19 mouse cellular contexts compared by ENCODE assay signal in genomic region chr5:148674281-148674680, GRCm38 (mm10).
DNase-seq lines count a peak whose midpoint lies in the region; ATAC-seq and TF ChIP-seq lines count a peak whose summit lies in the region.
"Had no signal": no experiment of that assay in that cellular context is flagged by ENCODE, and none has a peak within 500 bp of the region (broad histone marks: within the 10 kb centered on the region; RNA-seq: fewer than 3 reads in every experiment).

No protein-coding gene starts in this region.

- no peak for TF ChIP-seq CTCF in liver, postnatal 0 days (IDR thresholded peaks at IDR 0.05; ENCODE audit: low read depth)
- no peak for TF ChIP-seq CTCF in kidney, adult 2 months (conservative IDR thresholded peaks at IDR 0.05; ENCODE audit: insufficient read depth, insufficient read length, low read depth, low read length)
- TF ChIP-seq CTCF in hindbrain, postnatal 0 days (IDR thresholded peaks at IDR 0.05; ENCODE audit: low read depth) = no peak

- no peak for TF ChIP-seq POLR2A in kidney, adult 2 months (IDR thresholded peaks at IDR 0.05; ENCODE audit: low read depth, low read length)

- no peaks in the 10 kb centered on the region for H3K9me3 ChIP-seq in liver, postnatal 0 days (ENCODE audit: low read length)
- no peaks in the 10 kb centered on the region for H3K9me3 ChIP-seq in hindbrain, postnatal 0 days (ENCODE audit: low read length)
- H3K9me3 ChIP-seq: midbrain, embryonic 15.5 days; neural tube, embryonic 13.5 days had no signal

- no peaks in the 10 kb centered on the region for H3K27me3 ChIP-seq in liver, postnatal 0 days (ENCODE audit: insufficient read depth, low read length)
- no peaks in the 10 kb centered on the region for H3K27me3 ChIP-seq in kidney, adult 2 months (replicated peaks; ENCODE audit: control insufficient read depth, insufficient read depth, low read length)
- H3K27me3 ChIP-seq in hindbrain, postnatal 0 days (ENCODE audit: insufficient read depth, low read length) = no peaks in the 10 kb centered on the region
- H3K27me3 ChIP-seq: CH12.LX; embryonic facial prominence, embryonic 12.5 days; midbrain, embryonic 15.5 days; neural tube, embryonic 13.5 days had no signal

- H3K27ac ChIP-seq in liver, postnatal 0 days (ENCODE audit: low read depth) = peak overlapping the region; percentile 74
- H3K27ac ChIP-seq in kidney, adult 2 months (ENCODE audit: insufficient read depth, low read depth, low read length) = no peak overlapping the region
- no peak overlapping the region for H3K27ac ChIP-seq in hindbrain, postnatal 0 days
- H3K27ac ChIP-seq: embryonic facial prominence, embryonic 12.5 days; heart, embryonic 10.5 days; midbrain, embryonic 15.5 days; neural tube, embryonic 13.5 days had no signal

- DNase-seq in CD4-positive helper T cell, adult 2 months (ENCODE audit: low read depth, low spot score) = peak; percentile 22
- DNase-seq in liver, postnatal 0 days = peak; percentile 34
- peak; percentile 9 to 29 for DNase-seq in thymus, postnatal 10 days (ENCODE audit: low spot score in 2 of 2)
- no peak for DNase-seq in layer of hippocampus, adult 11-12 months (ENCODE audit: low spot score)
- DNase-seq in kidney, adult 2 months = no peak
- no peak for DNase-seq in hindbrain, postnatal 0 days (ENCODE audit: low spot score)
- DNase-seq: cerebellum, adult 11-12 months; cerebellum, postnatal 36 days; gastrocnemius, postnatal 25 days; heart, postnatal 36 days; kidney, postnatal 25 days; lung, adult 18-20 months had no signal

- TF ChIP-seq EP300 in liver, postnatal 0 days (IDR thresholded peaks at IDR 0.05; ENCODE audit: low read depth) = no peak

- no peak overlapping the region for H3K4me3 ChIP-seq in liver, postnatal 0 days (ENCODE audit: low read depth, low read length)
- no peak overlapping the region for H3K4me3 ChIP-seq in kidney, adult 2 months (ENCODE audit: insufficient read depth, low read depth, low read length)
- no peak overlapping the region for H3K4me3 ChIP-seq in hindbrain, postnatal 0 days (ENCODE audit: low read length)
- H3K4me3 ChIP-seq: embryonic facial prominence, embryonic 12.5 days; heart, embryonic 10.5 days; midbrain, embryonic 15.5 days; neural tube, embryonic 13.5 days had no signal

- peak; percentile 43 for ATAC-seq in activated CD4-positive, CD25-positive, alpha-beta regulatory T cell, adult 4 months
- ATAC-seq in liver, postnatal 0 days = peak; percentile 35; the same call in 1 of the 2 replicates
- no peak for ATAC-seq in hindbrain, postnatal 0 days
- ATAC-seq: intestine, embryonic 16.5 days; midbrain, embryonic 15.5 days had no signal

- H3K36me3 ChIP-seq in liver, postnatal 0 days (replicated peaks; ENCODE audit: insufficient read depth, low read length) = no peaks in the 10 kb centered on the region
- H3K36me3 ChIP-seq in kidney, adult 2 months (ENCODE audit: control insufficient read depth, insufficient read depth, low read length) = no peaks in the 10 kb centered on the region
- no peaks in the 10 kb centered on the region for H3K36me3 ChIP-seq in hindbrain, postnatal 0 days (ENCODE audit: insufficient read depth, low read length)
- H3K36me3 ChIP-seq: embryonic facial prominence, embryonic 12.5 days; heart, embryonic 10.5 days; midbrain, embryonic 15.5 days; neural tube, embryonic 13.5 days had no signal

- no peak overlapping the region for H3K9ac ChIP-seq in liver, postnatal 0 days (replicated peaks)
- H3K9ac ChIP-seq in hindbrain, postnatal 0 days (replicated peaks; ENCODE audit: low read length) = no peak overlapping the region
- H3K9ac ChIP-seq: embryonic facial prominence, embryonic 12.5 days; midbrain, embryonic 15.5 days; neural tube, embryonic 13.5 days had no signal

- 51% methylated on average over 12 of the region's 12 CpGs for WGBS in liver, postnatal 0 days (ENCODE audit: insufficient replicate concordance)
- 81% methylated on average over 12 of the region's 12 CpGs for WGBS in kidney, adult 2 months
- WGBS in hindbrain, postnatal 0 days = 66% methylated on average over 12 of the region's 12 CpGs

- H3K4me2 ChIP-seq in liver, postnatal 0 days (ENCODE audit: low read depth, low read length) = 0 out of 2 replicates have a peak overlapping the region, but pooled peaks have one; percentile 0
- no peak overlapping the region for H3K4me2 ChIP-seq in hindbrain, postnatal 0 days (ENCODE audit: low read depth, low read length)
- H3K4me2 ChIP-seq: embryonic facial prominence, embryonic 12.5 days; midbrain, embryonic 15.5 days; neural tube, embryonic 13.5 days had no signal

- peaks cover 7% of the 10 kb centered on the region; the same call in 1 of the 2 replicates for H3K4me1 ChIP-seq in liver, postnatal 0 days (ENCODE audit: insufficient read depth)
- H3K4me1 ChIP-seq in kidney, adult 2 months (ENCODE audit: control insufficient read depth, insufficient read depth, low read length) = no peaks in the 10 kb centered on the region
- no peaks in the 10 kb centered on the region for H3K4me1 ChIP-seq in hindbrain, postnatal 0 days (ENCODE audit: insufficient read depth, low read length)
- H3K4me1 ChIP-seq: embryonic facial prominence, embryonic 12.5 days had no signal

Comparison
In these comparisons a context has a peak if more than half of its experiments do, and no peak if none do; other contexts are left out.
1. DNase-seq: peak in CD4-positive helper T cell, adult 2 months (single experiment), liver, postnatal 0 days (single experiment) and thymus, postnatal 10 days (2 of 2); none in layer of hippocampus, adult 11-12 months (single experiment), kidney, adult 2 months (single experiment) and hindbrain, postnatal 0 days (single experiment).